Mouse (Mus musculus): ENCODE measurements around the gene Pitpnb.

- no peak for TF ChIP-seq CTCF (IDR thresholded peaks at IDR 0.05; ENCODE audit: low read depth, low read length)
- TF ChIP-seq GATA2 (IDR thresholded peaks at IDR 0.05; ENCODE audit: borderline replicate concordance, low read depth, low read length) = no peak
- no peak for TF ChIP-seq GATA1 (IDR thresholded peaks at IDR 0.05; ENCODE audit: borderline replicate concordance, low read length)
- no peak for TF ChIP-seq POLR2AphosphoS5 (IDR thresholded peaks at IDR 0.05; ENCODE audit: insufficient replicate concordance, low read depth, low read length)
- TF ChIP-seq TAL1 (conservative IDR thresholded peaks at IDR 0.05; ENCODE audit: low read depth, low read length) = no peak
Observed at GRCm38 (mm10) chr5:111363446-111364062, 33.0 kb downstream of the Pitpnb start.

All from G1E (cell line).